Mouse (Mus musculus) adrenal gland, postnatal 10 days (tissue): ENCODE measurements around the gene Gm49321. TPM values are rescaled to one million over a fixed set of nuclear protein-coding genes. Genes with fewer than 3 reads are reported as not detected.

Experiments
- DNase-seq: peaks from one replicate; pipeline ENCODE4 v3.0.0; 2021; ENCODE audit warnings: mixed read lengths
- total RNA-seq, 2 experiments: library from RNA; stranded (reverse); gene quantifications; 2 replicates each; pipeline ENCODE4 v1.2.3; 2021

Gm49321 gene
- total RNA-seq, 2 experiments from 2014 or later, result 3.3 to 7.9 TPM

DNA sequence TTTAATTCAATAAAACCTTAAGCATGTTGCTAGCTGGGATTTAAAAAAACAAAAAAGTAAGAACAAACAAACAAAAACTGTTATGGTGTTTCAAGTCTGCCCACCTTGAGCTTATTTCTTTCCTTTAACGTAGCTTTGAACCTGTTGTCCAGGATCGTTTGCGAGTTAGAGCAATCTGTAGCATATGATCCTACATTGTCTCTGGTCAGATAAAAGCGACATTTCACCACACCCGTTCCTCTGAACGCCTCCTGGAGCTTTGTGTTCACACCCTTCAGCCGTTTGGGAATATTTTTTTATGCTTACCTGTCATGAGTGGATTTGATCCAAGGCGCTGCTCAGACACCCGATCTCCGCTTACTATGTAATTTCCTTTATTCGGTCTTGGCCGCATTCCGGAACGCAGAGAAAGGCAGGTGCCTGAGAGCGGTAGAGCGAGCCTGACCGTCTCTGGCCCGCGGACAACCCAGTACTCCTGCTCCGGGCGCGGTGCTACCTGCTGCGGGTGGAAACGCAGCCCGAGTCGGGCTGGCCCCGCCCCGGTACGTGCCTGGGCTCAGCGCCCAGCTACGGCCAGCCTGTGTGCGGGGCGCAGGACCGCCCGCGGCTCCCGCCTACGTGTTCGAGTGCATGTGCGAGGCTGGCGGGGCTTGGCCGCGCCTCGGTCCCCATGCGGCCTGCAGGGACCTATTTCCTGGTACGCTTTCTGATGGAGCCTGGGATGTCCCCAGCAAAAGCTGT lies 12.0 kb downstream of the Gm49321 start:
- DNase-seq, result peak; percentile 68

DNA sequence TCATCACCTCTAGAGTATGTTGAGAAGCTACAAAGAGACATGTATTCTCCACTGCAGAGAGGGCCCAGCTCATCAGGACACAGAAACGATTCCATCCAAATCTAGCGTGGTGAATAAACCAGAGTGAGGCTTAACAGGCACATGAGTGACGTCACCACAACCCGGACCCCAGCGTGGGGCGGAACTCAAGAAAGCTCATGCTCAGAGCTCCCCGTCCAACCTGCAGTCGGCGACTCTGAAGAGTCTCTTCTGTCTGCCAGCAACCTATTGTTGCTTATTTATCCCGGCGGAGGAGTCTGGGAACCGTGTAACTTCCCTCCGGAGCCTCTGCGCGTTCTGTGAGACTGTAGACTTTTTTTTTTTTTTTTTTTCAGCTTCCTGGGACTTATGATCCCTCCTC lies 15.4 kb downstream of the Gm49321 start:
- DNase-seq, result peak; percentile 37

DNA sequence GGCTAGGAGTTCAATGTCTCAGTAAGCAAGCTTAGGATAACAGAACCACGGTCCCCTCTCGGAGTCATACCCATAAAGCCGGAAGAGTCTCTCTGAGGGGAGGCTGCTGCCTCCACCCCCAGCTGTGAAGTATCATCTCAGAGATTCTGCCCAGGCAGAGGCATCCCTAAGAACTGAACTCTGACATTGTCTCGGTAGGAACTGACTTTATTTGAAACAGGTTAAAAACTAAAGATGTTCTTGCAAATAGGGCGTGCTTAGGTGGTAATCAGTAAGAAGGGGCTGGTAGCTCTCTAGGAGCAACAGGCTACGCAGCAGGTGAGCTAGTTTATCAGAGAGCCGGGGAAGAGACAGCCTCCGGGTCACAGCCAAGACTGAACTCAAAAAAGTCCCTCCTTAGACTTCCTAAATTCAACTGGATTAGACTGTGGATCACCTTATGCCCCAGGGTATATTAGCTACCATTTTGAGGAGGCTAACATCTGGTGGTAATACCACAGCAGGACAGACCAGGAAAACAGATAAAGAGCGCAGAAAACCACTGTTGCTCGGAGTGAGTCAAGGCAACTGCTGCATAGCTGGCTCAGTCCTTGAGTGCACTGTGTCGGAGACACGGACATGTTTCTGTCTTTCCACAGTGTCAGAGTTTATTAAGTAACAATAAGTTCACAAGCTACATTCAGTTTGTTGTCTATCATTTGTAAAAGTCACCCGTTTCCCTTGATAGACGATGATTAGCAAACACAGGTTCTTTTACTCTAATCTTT lies 16.1 kb downstream of the Gm49321 start:
- no peak for DNase-seq

DNA sequence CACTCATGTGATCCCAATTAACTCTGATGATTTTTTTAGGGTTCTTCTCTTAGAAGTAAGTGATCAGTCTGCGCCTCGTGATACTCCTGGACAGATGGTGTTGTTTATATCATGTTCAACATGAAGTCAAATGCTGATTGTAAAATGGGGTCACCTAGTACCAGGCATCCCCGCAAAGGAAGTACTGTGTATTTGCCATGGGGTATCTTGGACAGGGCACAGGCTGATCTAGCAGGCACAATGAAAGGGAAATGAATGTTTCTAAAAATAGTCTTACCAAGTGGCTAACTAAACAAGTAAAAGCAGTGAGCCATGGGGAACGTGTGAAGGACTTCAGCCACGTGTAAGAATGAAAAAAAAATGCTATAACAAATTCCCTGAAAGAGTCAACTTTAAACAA lies 17.3 kb downstream of the Gm49321 start:
- no peak for DNase-seq

DNA sequence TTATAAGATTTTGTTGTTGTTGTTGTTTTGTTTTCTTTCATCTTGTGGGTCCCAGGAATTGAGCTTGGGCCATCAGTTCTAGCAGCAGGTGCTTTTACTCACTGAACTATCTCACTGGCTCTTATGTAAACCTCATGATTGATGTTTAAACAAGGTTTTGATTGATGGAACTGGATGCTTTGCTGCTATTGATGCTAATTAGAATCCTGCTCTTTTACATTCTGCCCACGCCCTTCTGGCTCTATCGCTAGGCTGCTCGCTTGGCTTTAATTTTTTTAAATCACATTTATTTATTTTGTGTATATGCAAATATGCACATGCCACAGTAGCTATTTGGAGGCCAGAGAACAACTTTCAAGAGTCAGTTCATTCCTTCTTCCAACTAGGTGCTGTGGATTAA lies 20.2 kb downstream of the Gm49321 start:
- DNase-seq, result no peak

DNA sequence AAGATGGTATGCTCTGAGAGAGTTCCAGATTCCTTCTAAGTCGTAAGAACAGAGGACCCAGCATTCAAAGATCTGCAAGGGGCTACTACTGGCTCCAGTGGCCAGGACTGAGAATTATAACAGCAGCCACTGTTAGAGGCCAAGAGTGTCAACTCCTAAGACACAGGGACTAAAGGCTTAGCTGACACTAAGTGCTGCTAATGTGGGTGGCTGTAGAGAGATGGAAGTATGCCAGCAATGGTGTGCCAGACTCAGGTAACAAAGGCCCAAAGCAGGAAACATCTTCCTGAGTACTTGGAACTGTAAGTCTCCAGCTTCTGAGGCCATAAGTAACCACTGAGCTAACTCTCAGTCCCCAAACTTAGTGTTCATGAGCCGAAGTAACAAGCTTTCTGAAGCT lies 21.4 kb downstream of the Gm49321 start:
- no peak for DNase-seq

DNA sequence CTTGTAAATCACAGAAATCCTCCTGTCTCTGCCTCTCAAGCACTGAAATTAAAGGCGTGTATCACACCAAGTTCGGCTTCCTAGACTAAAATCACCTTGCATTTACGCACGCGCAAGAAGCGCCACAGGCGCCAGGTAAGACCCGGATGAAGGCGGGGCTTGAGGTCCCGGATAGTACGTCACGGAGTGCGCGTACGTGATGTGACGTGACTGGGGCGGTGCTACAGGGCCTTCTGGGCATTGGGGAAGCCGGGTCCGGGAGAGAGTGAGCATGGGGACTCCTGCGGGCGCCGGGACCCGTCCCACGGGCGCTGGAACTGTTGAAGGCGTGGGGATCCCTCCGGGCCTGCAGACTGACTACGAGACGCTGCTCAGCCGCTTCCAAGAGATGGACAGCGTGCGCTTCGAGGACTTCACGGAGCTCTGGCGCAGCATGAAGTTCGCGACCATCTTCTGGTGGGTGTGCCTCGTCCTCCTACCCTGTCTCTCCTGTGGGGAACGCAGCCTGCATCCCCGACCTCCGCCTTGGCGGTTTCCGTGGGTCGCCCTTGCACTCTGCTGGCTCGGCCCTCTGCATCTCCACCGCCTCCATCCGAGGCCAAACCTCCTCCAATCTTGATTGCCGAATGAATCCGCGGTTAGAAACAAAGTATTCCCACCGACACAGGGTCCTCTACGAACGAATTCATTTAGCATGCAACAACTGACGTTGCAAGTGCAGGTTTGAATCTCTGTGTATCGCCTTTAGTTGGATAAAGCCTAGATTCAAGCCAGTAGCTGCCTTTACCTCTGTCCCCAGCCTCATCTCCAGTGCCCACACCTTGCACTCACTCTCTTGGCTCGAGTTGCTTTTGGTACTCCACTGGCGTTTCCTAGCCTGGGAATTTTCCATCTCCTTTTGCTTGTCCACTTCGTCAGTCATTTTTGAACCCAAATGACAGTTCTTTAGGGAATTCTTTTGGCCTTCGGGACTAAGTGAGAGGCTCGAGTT lies 27.1 kb downstream of the Gm49321 start, which contains the start of gene Snapc1:
Gene Snapc1 (plus strand): TSS at position 191 of the 991 bp plus-strand sequence.
- DNase-seq, result peak; percentile 98

DNA sequence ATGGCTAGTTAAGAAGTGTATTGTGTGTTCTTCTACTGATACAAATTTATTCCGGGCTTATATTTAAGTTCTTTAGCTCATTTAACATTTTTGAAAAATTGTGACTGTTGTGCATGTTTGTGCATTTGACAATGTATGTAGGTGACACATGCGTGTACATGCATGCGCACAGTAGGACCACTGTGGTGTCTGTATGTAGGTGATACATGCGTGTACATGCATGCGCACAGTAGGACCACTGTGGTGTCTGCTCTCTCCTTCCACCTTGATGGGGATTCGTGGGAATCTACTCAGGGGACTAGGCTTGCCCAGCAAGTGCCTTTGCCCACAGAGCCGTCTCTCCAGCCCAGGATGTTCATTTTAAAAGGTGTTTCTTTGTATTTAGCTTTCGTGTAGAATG lies 31.7 kb downstream of the Gm49321 start:
- no peak for DNase-seq

DNA sequence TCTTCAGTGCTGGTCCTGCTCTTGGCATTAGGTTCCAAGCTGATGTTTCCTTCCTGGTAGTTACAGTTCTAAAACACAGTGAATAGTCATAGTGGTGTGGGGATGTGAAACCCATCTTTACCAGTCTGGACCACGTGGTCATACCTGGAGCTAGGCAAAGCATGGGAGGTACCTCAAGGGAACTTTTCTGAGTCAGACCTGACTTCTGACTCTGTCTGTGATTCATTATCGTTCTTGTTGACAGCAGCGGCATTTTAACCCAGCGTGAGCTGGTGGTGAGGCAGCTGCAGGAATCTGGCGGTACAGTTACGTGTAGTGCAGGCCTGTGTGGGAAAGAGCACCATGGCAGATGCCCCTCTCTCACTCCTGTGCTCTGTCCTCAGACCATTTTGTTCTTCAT lies 37.1 kb downstream of the Gm49321 start:
- no peak for DNase-seq

DNA sequence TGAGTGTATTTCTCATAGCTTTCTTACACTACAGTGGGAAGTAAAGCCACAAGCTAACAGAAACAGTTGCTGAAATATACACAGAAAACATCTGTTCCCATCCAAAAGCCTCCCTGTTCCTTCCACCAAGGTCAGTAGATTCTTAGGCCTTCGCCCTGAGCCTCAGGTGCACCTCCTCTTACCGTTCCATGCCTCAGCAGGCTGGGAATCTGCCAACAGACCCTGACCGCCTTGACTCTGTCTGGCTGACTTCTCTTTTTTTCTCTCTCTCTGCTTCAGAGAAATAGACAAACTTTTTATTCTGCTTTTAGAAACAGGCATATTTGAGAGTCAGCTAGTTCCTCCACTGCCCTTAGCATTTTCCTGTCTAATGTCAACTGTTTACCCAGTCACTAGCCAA lies 40.7 kb downstream of the Gm49321 start:
- DNase-seq, result no peak

DNA sequence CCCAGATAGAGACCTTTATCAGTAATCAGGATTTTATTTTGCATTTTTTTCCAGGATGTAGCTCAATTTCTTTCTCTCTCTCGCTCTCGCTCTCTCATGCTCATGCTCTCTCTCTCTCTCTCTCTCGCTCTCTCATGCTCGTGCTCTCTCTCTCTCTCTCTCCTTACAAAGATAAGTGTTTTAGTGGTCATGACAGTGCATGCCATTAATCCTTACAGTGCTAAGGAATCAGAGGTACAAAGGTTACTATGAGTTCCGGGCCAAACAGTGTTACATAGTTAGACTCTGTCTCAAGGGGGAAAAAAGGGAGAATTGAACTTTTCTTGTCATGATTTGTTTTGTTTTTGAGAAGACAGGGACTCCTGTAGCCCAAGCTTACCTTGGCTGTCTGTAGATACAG lies 42.2 kb downstream of the Gm49321 start:
- no peak for DNase-seq

DNA sequence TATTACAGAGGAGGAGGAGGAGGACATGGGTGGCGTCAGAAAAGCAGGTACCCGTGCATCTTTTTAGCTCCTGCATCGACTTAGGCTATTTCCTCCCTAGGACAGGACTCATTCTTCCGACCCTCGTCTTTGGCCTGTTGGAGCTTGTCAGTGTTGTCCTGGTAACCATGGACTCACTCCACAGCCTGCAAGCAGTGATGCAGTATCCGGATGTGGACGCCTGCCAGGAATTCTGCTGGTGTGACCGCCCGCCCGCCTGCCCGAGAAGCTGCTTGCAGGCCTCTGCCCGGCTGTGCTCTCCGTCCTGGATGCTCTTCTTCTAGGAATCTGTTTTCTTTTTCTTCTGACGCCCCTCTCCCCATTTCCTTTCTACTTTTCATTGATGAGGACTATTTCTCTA lies 45.1 kb downstream of the Gm49321 start:
- peak; percentile 65 for DNase-seq

DNA sequence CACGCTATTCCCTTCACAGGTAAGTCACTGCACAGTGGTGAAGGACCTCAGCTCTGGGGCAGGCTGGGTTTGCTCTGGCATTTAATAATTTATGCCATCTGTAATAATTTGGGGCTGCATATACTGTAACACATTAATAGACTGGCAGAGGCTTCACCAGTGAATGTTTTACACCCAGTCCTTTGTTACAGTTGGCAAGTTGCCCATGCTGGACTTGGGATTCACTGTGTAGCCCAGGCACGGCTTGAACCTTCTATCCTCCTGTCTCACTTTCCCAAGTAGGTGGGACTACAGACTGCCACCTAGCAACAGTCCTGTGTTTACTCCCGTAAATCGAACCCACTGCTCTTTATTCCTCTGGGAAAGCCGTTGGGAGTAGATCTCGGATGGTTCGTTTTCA lies 48.8 kb downstream of the Gm49321 start:
- DNase-seq, result no peak

DNA sequence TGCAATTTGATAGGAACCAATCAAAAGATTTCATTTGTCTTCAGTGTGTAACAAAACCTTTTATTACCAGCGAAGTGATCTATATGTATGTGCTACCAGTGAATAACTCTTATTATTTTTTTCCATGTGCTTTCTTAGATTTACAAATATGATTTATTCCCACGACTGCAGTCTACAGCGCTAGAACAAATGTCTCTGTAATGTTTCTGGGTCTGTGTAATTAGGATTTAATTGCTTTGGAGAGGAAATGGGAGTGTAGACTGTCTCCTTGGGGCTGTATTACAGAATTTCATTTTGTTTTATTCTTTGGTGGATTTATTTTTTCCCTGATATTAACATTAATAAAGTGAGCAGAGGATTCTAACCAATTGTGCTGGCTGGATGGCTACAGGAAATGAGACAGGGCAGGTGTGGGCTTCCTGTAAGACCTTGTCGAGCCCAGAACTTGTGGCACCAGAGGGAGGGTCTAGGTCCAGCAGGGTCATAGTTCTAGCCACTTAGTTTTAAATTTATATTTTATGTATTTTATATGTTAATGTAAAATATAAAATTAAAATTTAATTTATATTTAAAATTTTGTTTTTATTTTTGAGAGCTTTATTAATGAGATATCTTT lies 51.0 kb downstream of the Gm49321 start:
- DNase-seq, result no peak

DNA sequence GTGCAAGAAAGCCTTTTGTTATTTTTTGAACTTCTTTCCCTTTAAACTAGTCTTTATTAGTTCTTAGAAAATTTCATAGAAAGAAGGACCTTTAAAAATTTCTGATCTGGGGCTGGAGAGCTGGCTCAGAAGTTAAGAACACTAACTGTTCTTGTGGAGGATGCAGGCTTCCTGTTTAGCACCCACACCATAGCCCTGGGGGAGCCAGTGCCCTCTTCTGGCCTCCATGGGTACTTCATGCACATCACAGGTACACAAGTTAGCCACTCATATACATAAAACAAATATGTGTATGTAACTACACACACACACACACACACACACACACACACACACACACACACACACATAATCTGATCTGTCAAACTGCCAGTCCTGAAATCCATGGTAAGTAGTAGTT lies 52.1 kb downstream of the Gm49321 start:
- DNase-seq, result peak; percentile 73

DNA sequence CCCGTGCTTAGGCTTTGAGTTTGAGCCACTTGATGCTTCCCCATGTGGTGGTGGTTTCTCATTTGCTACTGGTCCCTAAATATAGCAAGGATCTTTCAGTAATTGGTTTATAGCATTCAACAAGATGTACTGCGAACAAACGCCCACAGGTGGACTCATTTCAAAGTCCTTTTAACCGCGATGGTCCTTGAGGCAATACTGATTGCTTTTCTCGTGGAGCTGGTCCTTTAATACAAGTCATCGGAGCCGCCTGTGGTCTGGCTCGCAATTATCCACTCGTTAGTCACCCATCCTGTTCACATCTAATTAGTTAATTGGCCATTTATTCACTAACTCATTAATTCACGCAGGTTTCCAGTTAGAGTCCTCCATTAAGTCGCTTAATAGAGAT lies 59.4 kb downstream of the Gm49321 start:
- DNase-seq, result no peak

DNA sequence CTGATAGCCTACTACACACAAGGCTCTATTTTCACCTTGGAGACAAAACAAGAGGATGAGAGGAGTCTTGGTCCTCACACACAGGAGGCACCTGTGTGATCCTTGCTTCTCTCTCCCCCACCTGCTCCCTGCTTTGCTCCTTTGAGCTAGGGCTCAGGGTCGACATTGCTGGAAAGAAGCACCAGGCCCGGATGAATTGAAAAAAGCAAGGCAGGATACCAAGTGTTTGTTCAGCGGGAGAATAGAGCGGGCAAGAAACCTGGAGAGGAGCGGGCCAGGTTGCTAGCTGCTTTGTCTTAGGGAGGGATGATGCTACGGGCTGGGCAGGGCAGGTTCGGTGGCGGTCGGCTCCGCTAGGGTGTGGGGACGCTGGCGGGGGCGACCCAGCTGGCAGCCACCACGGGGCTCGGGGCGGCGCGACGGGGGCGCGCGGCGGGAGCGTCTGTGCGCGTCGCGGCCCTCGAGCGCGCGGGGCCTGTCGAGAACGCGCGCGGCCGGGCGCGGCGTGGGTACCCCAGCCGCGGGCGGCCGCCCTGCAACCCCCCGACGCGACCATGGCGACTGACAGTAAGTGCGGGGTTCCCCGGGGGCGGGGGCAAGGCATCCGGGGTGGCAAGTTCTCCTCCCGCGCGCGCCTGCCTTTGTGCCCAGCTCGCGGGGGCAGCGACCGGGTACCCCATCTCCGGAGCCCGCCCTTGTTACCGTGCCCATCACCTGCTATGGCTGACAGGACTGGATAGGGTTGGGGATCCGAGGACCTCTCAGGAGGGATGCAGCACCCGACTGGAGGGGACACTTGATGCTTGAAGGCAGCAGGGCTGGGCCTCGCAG lies 60.1 kb downstream of the Gm49321 start, which contains the start of gene Syt16:
Gene Syt16 (plus strand): TSS at position 365 of the 831 bp plus-strand sequence.
- DNase-seq, result no peak

DNA sequence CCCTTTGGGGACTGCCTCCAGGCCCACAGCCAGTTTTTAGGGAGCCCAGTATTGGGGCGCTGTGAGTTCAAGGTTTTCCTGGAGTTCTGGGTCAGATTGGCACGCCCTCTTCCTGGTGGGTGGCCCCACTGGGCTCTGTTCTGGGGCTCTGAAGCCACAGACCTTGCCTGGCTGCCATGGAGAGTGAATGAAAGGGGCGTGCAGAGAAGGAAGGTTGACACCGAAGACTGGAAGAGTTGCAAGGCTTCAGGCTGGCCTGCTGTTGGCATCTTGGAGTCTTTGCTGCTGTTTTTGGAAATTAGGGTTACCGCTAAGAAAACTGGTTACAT lies 60.6 kb downstream of the Gm49321 start:
- no peak for DNase-seq

DNA sequence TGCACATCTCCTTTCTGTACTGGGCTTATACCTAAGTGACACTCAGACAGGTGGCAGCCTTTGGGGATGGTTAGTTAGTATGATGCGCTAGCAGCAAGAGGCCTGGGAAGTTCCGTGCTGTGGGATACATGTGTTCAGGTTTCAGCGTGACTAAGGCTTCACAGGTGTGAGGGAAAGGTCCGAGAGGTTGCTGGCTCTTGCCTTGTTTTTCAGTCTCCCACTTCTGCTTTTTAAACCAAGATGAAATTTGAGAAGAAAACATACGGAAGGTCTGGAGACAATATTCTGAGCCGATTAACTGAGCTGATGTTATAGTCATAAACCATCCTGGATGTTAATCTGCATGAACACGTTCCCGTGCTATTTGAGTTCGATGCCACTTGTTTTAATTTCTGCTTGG lies 65.0 kb downstream of the Gm49321 start:
- no peak for DNase-seq

DNA sequence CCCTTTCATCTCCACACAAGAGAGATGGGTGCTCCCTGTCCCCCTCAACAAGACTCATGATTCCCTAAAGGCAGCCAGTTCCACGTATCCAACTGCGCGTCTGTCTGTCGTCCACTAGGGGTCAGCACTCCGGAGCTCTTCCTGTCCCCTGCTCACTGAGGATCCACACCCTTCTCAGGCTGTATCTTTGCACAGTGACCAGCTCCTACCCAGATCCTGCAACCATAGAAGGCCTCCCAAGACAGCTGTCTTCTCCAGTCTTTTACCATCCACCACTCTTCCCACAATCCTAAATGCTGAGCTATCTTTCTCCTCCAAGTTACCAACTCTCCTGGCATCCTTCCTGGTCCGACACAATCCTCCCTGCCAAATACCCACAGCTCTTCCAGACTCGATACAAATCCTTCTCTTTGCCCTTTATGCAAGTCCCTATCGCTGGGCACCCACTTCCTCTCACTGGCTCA lies 72.0 kb downstream of the Gm49321 start:
- DNase-seq, result peak; percentile 43

DNA sequence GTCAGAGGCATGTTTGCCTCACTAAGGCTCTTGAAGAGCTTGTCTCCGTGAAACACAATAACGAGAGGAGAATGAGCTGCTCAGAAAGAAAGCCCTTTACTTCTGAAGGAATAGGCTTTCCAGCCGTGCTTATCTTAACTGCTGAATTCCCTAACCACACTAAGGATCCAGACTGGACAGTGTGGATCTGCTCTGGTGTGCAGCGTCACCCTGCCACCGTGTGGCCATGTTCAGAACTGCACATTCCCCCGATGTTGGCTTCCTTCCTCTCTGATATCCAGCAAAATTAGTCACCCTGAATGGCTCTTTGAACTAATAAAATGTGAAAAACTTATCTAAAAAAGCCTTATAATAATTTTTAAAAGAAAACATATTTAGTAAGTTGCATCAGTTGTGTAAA lies 76.3 kb downstream of the Gm49321 start:
- DNase-seq, result peak; percentile 93
